Mouse (Mus musculus) forebrain, embryonic 11.5 days (tissue): Measurements from ENCODE around the gene Hdac7. TPM values are rescaled to one million over a fixed set of nuclear protein-coding genes. Genes with fewer than 3 reads are reported as not detected.

ENCODE experiments used
- ATAC-seq: fragments of 200-750 bp; cut with Nextera tagmentation; replicated peaks from 2 replicates; pipeline ENCODE4 v1.8.0; 2017; ENCODE audit warnings: moderate TSS enrichment; ENCODE audit not compliant: low FRiP score
- DNase-seq: peaks from one replicate; pipeline ENCODE4 v3.0.0-alpha.2; 2017; ENCODE audit warnings: low spot score
- H3K27ac ChIP-seq: fragments of 300-500 bp; sonication (generic); 2 replicates; pipeline ENCODE4 v1.5.1; 2014; ENCODE audit warnings: low read depth, low read length
- H3K27me3 ChIP-seq: fragments of 300-500 bp; sonication (generic); 2 replicates; pipeline ENCODE4 v1.6.1; 2014; ENCODE audit warnings: mild to moderate bottlenecking, low read length, mixed read lengths; ENCODE audit not compliant: control insufficient read depth, insufficient read depth
- H3K36me3 ChIP-seq: fragments of 300-500 bp; sonication (generic); 2 replicates; pipeline ENCODE4 v1.6.1; 2014; ENCODE audit warnings: mild to moderate bottlenecking, low read length, moderate library complexity, mixed read lengths; ENCODE audit not compliant: control insufficient read depth, insufficient read depth
- H3K4me1 ChIP-seq: fragments of 300-500 bp; sonication (generic); replicated peaks from 2 replicates; pipeline ENCODE4 v1.6.1; 2014; ENCODE audit warnings: low read length, mixed read lengths; ENCODE audit not compliant: control insufficient read depth, insufficient read depth
- H3K4me2 ChIP-seq: fragments of 300-500 bp; sonication (generic); 2 replicates; pipeline ENCODE4 v1.6.1; 2014; ENCODE audit warnings: low read depth, mild to moderate bottlenecking, low read length, moderate library complexity, mixed read lengths; ENCODE audit not compliant: severe bottlenecking
- H3K4me3 ChIP-seq: fragments of 300-500 bp; sonication (generic); 2 replicates; pipeline ENCODE4 v1.5.1; 2014; ENCODE audit warnings: low read depth, low read length
- H3K9ac ChIP-seq: fragments of 300-500 bp; sonication (generic); 2 replicates; pipeline ENCODE4 v1.6.1; 2014; ENCODE audit warnings: low read length
- H3K9me3 ChIP-seq: fragments of 300-500 bp; sonication (generic); 2 replicates; pipeline ENCODE4 v1.6.1; 2016; ENCODE audit warnings: low read length, mixed read lengths; ENCODE audit not compliant: control insufficient read depth
- WGBS: fragments of 180-500 bp; shearing (Covaris S2); extraction: QIAGEN DNeasy Blood & Tissue Kit; methylation state at CpG from one replicate; pipeline ENCODE4 v1.1.7; 2014; 5-methylcytosine and 5-hydroxymethylcytosine counted together
- polyA plus RNA-seq: library from polyadenylated mRNA; unstranded; fragments of >200 nt; fragmentation: Nextera tagmentation; extraction: Ambion mirVana; gene quantifications from 2 replicates; pipeline ENCODE4 v1.2.1, GENCODE M21; 2014

Hdac7 gene
- polyA plus RNA-seq, 1 experiment from 2014 or later, result 23.9 TPM

DNA sequence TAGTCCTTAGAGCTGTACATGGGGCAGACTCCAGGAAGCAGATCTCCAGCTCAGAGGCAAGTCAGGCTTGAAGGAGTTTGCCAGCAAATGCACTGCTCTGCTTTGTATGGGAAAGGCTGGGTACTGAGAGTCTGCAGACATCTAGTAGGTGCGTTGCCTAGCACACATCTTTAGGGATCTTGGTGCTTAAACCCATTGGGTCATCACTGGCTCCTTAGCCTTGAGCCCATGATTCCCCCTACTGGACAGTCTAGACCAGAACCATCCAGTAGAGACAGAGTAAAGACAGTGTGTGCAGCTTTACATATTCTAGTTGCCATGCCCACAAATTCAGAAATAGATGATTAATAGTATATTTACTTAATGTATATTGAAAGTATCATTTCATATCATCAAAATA lies 3.5 kb downstream of the Hdac7 start:
- H3K27ac ChIP-seq, result no peak overlapping the region
- no peak for DNase-seq
- H3K9me3 ChIP-seq, result no peaks in the 10 kb centered on the region
- H3K9ac ChIP-seq, result no peak overlapping the region
- no peak overlapping the region for H3K4me2 ChIP-seq
- H3K27me3 ChIP-seq, result no peaks in the 10 kb centered on the region
- 91% methylated on average over 1 of the region's 1 CpGs for WGBS
- ATAC-seq, result no peak
- no peaks in the 10 kb centered on the region for H3K36me3 ChIP-seq
- no peaks in the 10 kb centered on the region for H3K4me1 ChIP-seq
- no peak overlapping the region for H3K4me3 ChIP-seq

GRCm38 (mm10) chr15:97839991-97840455 lies 4.3 kb downstream of the Hdac7 start:
- Histone ChIP-seq H3K27ac (no peak overlapping the region), H3K4me3 (no peak overlapping the region), H3K9ac (no peak overlapping the region), H3K4me2 (no peak overlapping the region), H3K27me3 (no peaks in the 10 kb centered on the region), H3K36me3 (no peaks in the 10 kb centered on the region), H3K4me1 (no peaks in the 10 kb centered on the region), H3K9me3 (no peaks in the 10 kb centered on the region)
- ATAC-seq (no peak), DNase-seq (no peak)
- WGBS, result 44% methylated on average over 3 of the region's 3 CpGs

DNA sequence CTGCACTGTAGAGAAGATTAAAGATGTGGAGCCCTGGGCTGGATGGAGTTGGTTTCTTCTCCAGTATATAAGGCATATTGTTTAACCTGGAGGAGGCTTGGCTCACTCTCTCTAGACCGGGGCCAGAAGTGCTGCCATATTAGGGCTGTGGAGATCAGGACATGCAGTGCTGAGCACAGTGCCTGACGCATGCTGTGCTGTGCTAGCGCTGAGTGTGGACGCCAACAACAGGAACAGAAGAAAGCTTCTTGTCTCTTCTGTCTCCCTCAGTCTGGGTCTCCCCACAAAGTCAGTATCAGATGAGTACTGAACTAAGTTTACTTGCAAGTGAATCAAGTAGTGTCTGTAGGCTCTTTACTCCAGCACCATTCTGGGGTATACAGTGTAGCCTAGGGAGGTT lies 4.8 kb downstream of the Hdac7 start:
- ATAC-seq (no peak), DNase-seq (no peak)
- 70% methylated on average over 4 of the region's 4 CpGs for WGBS
- H3K4me1 ChIP-seq, result no peaks in the 10 kb centered on the region
- H3K9me3 ChIP-seq, result no peaks in the 10 kb centered on the region
- no peaks in the 10 kb centered on the region for H3K27me3 ChIP-seq
- H3K27ac ChIP-seq, result no peak overlapping the region
- H3K36me3 ChIP-seq, result no peaks in the 10 kb centered on the region
- no peak overlapping the region for H3K9ac ChIP-seq
- H3K4me2 ChIP-seq, result no peak overlapping the region
- no peak overlapping the region for H3K4me3 ChIP-seq

DNA sequence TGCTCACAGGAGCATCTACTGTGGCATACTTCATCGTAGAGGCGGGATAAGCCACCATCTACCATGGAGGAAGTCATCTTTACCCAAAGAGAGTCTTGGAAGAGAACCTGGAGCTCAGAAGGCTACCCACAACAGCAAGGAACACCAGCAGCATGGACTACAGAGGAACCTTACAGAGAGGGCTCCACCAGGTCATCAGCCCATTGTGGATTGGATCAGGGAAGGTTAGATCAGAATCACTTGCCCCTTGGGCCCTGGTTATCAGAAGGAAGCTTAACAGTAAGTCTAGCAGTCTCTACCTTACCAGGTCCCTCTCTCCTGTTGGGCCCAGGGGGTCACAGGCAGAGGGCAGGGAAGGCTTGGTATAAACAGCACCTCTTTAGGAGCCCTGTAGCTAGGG lies 5.3 kb downstream of the Hdac7 start:
- no peak overlapping the region for H3K27ac ChIP-seq
- ATAC-seq, result no peak

DNA sequence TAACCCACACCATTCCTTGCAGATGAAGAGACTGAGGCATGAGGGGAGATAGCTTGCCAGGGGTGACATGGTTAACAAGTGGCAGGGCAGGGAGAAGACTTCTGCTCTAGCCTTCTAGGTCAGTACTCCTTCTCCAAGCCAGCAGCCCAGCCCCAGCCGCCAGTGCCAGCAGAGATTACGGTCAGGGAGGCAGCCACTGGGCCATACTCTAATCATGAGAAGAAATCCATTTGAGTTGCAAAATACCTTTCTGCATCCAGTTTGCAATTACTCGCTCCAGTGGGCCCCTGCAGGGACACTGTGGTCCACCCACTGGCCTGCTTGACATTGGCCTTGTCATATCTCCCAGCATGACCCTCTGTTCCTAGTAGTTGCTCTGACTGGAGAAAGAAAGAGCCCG lies 5.9 kb downstream of the Hdac7 start:
- no peak overlapping the region for H3K4me3 ChIP-seq
- no peak for ATAC-seq
- WGBS, result 71% methylated on average over 4 of the region's 4 CpGs
- 0 out of 2 replicates have a peak, but pooled peaks cover 2% of the 10 kb centered on the region for H3K4me1 ChIP-seq
- H3K27me3 ChIP-seq, result no peaks in the 10 kb centered on the region
- no peak overlapping the region for H3K4me2 ChIP-seq
- H3K9ac ChIP-seq, result no peak overlapping the region
- H3K36me3 ChIP-seq, result no peaks in the 10 kb centered on the region
- no peak overlapping the region for H3K27ac ChIP-seq
- DNase-seq, result no peak
- no peaks in the 10 kb centered on the region for H3K9me3 ChIP-seq

More for the DNA sequence above, 5.3 kb downstream of the Hdac7 start:
- Histone ChIP-seq H3K9me3 (no peaks in the 10 kb centered on the region), H3K36me3 (no peaks in the 10 kb centered on the region), H3K4me2 (no peak overlapping the region), H3K4me3 (no peak overlapping the region), H3K9ac (no peak overlapping the region), H3K4me1 (no peaks in the 10 kb centered on the region), H3K27me3 (no peaks in the 10 kb centered on the region)
- DNase-seq, result no peak
- WGBS, result 86% methylated on average over 2 of the region's 2 CpGs

- H3K27ac ChIP-seq, result no peak overlapping the region
- H3K27me3 ChIP-seq, result peaks cover 2% of the 10 kb centered on the region; the same call in 1 of the 2 replicates
- DNase-seq (no peak), ATAC-seq (no peak)
- H3K9ac ChIP-seq, result no peak overlapping the region
- H3K36me3 ChIP-seq, result no peaks in the 10 kb centered on the region
- H3K9me3 ChIP-seq, result no peaks in the 10 kb centered on the region
- whole genome bisulfite sequencing, result 27% methylated on average over 8 of the region's 8 CpGs
- no peak overlapping the region for H3K4me2 ChIP-seq
- no peak overlapping the region for H3K4me3 ChIP-seq
- H3K4me1 ChIP-seq, result peaks cover 5% of the 10 kb centered on the region; the same call in 1 of the 2 replicates
Measured at GRCm38 (mm10) chr15:97837491-97838061, 6.7 kb downstream of the Hdac7 start.

DNA sequence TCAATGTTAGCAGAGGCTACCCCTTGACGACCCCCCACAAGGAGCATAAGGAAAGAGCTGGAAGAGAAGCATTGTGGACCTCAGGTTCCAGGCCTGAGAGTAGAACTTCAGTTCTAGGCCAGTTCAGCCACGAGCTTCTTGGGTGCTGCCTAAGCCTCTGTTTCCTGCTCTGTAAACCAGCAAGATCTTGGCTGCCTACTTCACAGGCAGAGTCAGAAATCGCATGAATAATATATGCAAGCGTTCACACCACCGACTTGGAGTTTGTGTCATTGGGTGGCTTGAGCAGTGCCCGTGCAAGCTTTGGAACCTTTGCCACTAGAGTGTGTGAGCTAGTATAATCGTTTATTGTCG lies 7.4 kb downstream of the Hdac7 start:
- no peaks in the 10 kb centered on the region for H3K36me3 ChIP-seq
- H3K27me3 ChIP-seq, result peaks cover 2% of the 10 kb centered on the region; the same call in 1 of the 2 replicates
- no peak overlapping the region for H3K4me2 ChIP-seq
- WGBS, result 81% methylated on average over 8 of the region's 8 CpGs
- ATAC-seq (no peak), DNase-seq (no peak)
- peaks cover 10% of the 10 kb centered on the region; the same call in 1 of the 2 replicates for H3K4me1 ChIP-seq
- H3K9ac ChIP-seq, result no peak overlapping the region
- H3K4me3 ChIP-seq, result no peak overlapping the region
- H3K9me3 ChIP-seq, result no peaks in the 10 kb centered on the region
- no peak overlapping the region for H3K27ac ChIP-seq

GRCm38 (mm10) chr15:97836153-97836893 lies 8.0 kb downstream of the Hdac7 start:
- Histone ChIP-seq H3K27me3 (peaks cover 2% of the 10 kb centered on the region; the same call in 1 of the 2 replicates), H3K4me3 (no peak overlapping the region), H3K4me1 (peaks cover 10% of the 10 kb centered on the region; the same call in 1 of the 2 replicates), H3K9me3 (no peaks in the 10 kb centered on the region), H3K36me3 (no peaks in the 10 kb centered on the region), H3K9ac (no peak overlapping the region), H3K27ac (no peak overlapping the region), H3K4me2 (no peak overlapping the region)
- no peak for ATAC-seq
- no peak for DNase-seq
- 45% methylated on average over 17 of the region's 17 CpGs for WGBS
